Mouse (Mus musculus) stomach, embryonic 14.5 days (tissue): ENCODE measurements around the gene Treml4. TPM values are rescaled to one million over a fixed set of nuclear protein-coding genes. Genes with fewer than 3 reads are reported as not detected.

ENCODE experiments used
- ATAC-seq: fragments of 200-750 bp; cut with Nextera tagmentation; 2 replicates; pipeline ENCODE4 v1.8.0; 2017; ENCODE audit warnings: low read depth, moderate TSS enrichment; ENCODE audit not compliant: insufficient number of reproducible peaks, insufficient read depth, low FRiP score
- H3K27ac ChIP-seq: fragments of 300-500 bp; sonication (generic); 2 replicates; pipeline ENCODE4 v1.5.1; 2014; ENCODE audit warnings: mild to moderate bottlenecking, low read length, moderate library complexity, mixed read lengths
- H3K27me3 ChIP-seq: fragments of 300-500 bp; sonication (generic); 2 replicates; pipeline ENCODE4 v1.6.1; 2014; ENCODE audit warnings: low read length, control low read depth, mixed read lengths; ENCODE audit not compliant: control insufficient read depth, insufficient read depth
- H3K36me3 ChIP-seq: fragments of 300-500 bp; sonication (generic); 2 replicates; pipeline ENCODE4 v1.6.1; 2014; ENCODE audit warnings: mild to moderate bottlenecking, control low read depth, low read length, moderate library complexity, mixed read lengths; ENCODE audit not compliant: control insufficient read depth, insufficient read depth
- H3K4me1 ChIP-seq: fragments of 300-500 bp; sonication (generic); 2 replicates; pipeline ENCODE4 v1.6.1; 2014; ENCODE audit warnings: low read length, control low read depth, mixed read lengths; ENCODE audit not compliant: control insufficient read depth, insufficient read depth
- H3K4me2 ChIP-seq: fragments of 300-500 bp; sonication (generic); replicated peaks from 2 replicates; pipeline ENCODE4 v1.6.1; 2014; ENCODE audit warnings: low read depth, low read length, control low read depth
- H3K4me3 ChIP-seq: fragments of 300-500 bp; sonication (generic); 2 replicates; pipeline ENCODE4 v1.5.1; 2014; ENCODE audit warnings: low read depth, low read length, control low read depth
- H3K9ac ChIP-seq: fragments of 300-500 bp; sonication (generic); replicated peaks from 2 replicates; pipeline ENCODE4 v1.6.1; 2014; ENCODE audit warnings: low read depth, mild to moderate bottlenecking, control low read depth, low read length, moderate library complexity, mixed read lengths
- H3K9me3 ChIP-seq: fragments of 300-500 bp; sonication (generic); 2 replicates; pipeline ENCODE4 v1.6.1; 2016; ENCODE audit warnings: low read depth, low read length, control low read depth; ENCODE audit not compliant: control insufficient read depth
- WGBS: fragments of 180-500 bp; shearing (Covaris S2); extraction: QIAGEN DNeasy Blood & Tissue Kit; methylation state at CpG from one replicate; pipeline ENCODE4 v1.1.7; 2014; 5-methylcytosine and 5-hydroxymethylcytosine counted together
- polyA plus RNA-seq: library from polyadenylated mRNA; unstranded; fragments of >200 nt; fragmentation: Nextera tagmentation; extraction: Ambion mirVana; gene quantifications from 2 replicates; pipeline ENCODE4 v1.2.1, GENCODE M21; 2014

Treml4 gene
- 0.34 and 0.69 TPM in 2 replicates for polyA plus RNA-seq

DNA sequence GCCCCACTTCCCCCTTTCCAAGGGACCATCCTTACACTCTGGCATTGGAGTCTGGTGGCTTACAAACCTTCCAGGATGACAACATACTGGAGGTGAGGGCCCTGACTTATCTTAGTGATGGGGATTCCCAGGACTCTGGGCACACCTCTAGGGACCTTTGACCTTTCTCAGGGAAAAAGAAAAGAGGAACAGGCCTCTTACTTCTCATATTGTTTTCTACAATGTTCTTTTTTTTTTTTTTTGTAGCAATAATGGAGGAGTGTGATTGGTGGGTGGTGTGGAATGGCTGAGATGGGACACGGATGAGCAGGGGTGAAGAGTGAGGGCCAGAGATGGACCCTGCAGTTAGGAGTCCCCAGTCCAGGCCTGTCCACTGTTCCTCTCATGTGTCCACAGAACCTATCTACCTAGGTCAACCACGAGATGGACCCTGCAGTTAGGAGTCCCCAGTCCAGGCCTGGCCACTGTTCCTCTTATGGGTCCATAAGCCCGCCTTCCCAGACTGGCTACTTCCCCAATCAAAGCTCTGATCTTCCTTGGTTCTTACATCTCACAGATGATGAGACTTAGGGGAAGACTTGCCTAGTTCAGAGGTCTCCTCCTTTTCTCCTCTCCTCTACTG, at the start of gene Treml4:
TSS of gene Treml4 (plus strand) at position 555 of the 622 bp plus-strand sequence.
- H3K36me3 ChIP-seq: no peaks in the 10 kb centered on the region
- no peaks in the 10 kb centered on the region for H3K4me1 ChIP-seq
- no peak within 1 kb of the TSS for H3K27ac ChIP-seq
- no peak within 1 kb of the TSS for H3K4me2 ChIP-seq
- no peaks in the 10 kb centered on the region for H3K27me3 ChIP-seq
- ATAC-seq: no peak
- no peaks in the 10 kb centered on the region for H3K9me3 ChIP-seq
- 91% methylated on average over 3 of the region's 3 CpGs for WGBS
- no peak within 1 kb of the TSS for H3K9ac ChIP-seq
- H3K4me3 ChIP-seq: no peak within 1 kb of the TSS

GRCm38 (mm10) chr17:48215429-48215828, 48.7 kb upstream of the Treml4 start:
- Histone ChIP-seq H3K4me3 (no peak overlapping the region), H3K9me3 (no peaks in the 10 kb centered on the region), H3K27me3 (no peaks in the 10 kb centered on the region), H3K4me1 (no peaks in the 10 kb centered on the region), H3K9ac (no peak overlapping the region), H3K36me3 (no peaks in the 10 kb centered on the region), H3K4me2 (no peak overlapping the region), H3K27ac (no peak overlapping the region)
- WGBS: 86% methylated on average over 1 of the region's 1 CpGs
- ATAC-seq: no peak

GRCm38 (mm10) chr17:48230680-48231079, 33.4 kb upstream of the Treml4 start:
- Histone ChIP-seq H3K4me1 (no peaks in the 10 kb centered on the region), H3K9me3 (no peaks in the 10 kb centered on the region), H3K27me3 (no peaks in the 10 kb centered on the region), H3K27ac (no peak overlapping the region), H3K36me3 (no peaks in the 10 kb centered on the region), H3K4me3 (no peak overlapping the region), H3K4me2 (no peak overlapping the region), H3K9ac (no peak overlapping the region)
- 84% methylated on average over 7 of the region's 7 CpGs for WGBS
- ATAC-seq: no peak

DNA sequence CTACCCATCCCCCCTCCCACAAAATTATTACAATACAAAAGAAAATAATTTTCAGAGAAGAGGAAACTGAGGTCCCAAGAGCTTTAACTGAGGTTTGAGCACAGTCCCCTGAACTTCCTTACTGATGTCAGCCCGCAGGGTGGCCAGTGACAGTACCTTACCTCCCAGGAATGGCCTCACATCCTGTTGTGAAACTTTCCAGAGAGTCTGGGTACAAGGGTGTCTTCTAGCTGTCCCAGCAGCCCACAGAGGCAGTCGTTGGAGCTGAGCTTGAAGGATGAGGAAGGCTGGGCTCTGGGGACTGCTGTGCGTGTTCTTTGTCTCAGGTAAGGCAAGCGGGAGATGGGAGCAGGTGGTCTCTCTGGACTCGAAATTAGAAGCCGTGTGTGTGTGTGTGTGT, 31.6 kb upstream of the Treml4 start, which contains the start of gene Trem1:
TSS of gene Trem1 (plus strand) at position 251 of the 400 bp plus-strand sequence.
- 73% methylated on average over 6 of the region's 6 CpGs for whole genome bisulfite sequencing
- Histone ChIP-seq H3K4me2 (no peak within 1 kb of the TSS), H3K27me3 (no peaks in the 10 kb centered on the region), H3K4me1 (no peaks in the 10 kb centered on the region), H3K27ac (no peak within 1 kb of the TSS), H3K36me3 (no peaks in the 10 kb centered on the region), H3K4me3 (no peak within 1 kb of the TSS), H3K9ac (no peak within 1 kb of the TSS), H3K9me3 (no peaks in the 10 kb centered on the region)
- ATAC-seq: no peak

GRCm38 (mm10) chr17:48233789-48234188, 30.3 kb upstream of the Treml4 start:
- H3K4me3 ChIP-seq: no peak overlapping the region
- no peak overlapping the region for H3K4me2 ChIP-seq
- WGBS: 96% methylated on average over 4 of the region's 4 CpGs
- no peaks in the 10 kb centered on the region for H3K4me1 ChIP-seq
- no peaks in the 10 kb centered on the region for H3K36me3 ChIP-seq
- H3K27me3 ChIP-seq: no peaks in the 10 kb centered on the region
- H3K9ac ChIP-seq: no peak overlapping the region
- ATAC-seq: no peak
- H3K27ac ChIP-seq: no peak overlapping the region
- no peaks in the 10 kb centered on the region for H3K9me3 ChIP-seq

- Histone ChIP-seq H3K4me1 (no peaks in the 10 kb centered on the region), H3K9ac (no peak overlapping the region), H3K27me3 (no peaks in the 10 kb centered on the region), H3K36me3 (no peaks in the 10 kb centered on the region), H3K4me2 (no peak overlapping the region), H3K9me3 (no peaks in the 10 kb centered on the region), H3K27ac (no peak overlapping the region), H3K4me3 (no peak overlapping the region)
- WGBS: 76% methylated on average over 5 of the region's 5 CpGs
- ATAC-seq: no peak
These were observed 29.5 kb upstream of the Treml4 start for GRCm38 (mm10) chr17:48234550-48234949.

DNA sequence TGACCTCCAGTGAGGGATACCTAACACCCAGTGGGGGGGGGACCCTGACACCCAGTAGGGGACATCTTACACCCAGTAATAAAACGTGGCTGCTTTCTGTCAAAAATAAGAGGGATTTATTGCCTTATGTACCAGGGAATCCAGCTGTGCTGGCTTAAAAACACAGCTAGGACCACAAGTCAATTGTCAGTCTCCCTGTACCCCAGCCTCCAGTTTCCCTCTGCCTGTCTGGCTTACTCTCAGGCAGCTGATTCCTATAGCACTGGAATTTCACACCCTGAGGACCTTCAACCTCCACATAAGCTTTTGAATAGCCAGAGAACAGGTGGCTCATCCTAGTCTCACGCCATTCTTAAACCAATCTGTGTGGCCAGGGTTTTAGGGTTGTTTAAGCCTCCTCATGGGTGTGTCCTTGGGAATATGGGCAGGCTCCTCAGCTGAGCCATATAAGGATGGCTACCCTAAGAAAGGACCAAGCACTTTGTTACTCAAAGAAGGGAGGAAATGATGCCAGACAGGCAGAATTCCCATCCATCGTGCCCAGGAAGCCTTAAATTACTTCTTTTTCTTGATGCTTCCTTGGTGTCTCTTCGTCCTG, 28.2 kb upstream of the Treml4 start:
- no peak overlapping the region for H3K9ac ChIP-seq
- WGBS: 34% methylated on average over 4 of the region's 4 CpGs
- no peak overlapping the region for H3K4me2 ChIP-seq

GRCm38 (mm10) chr17:48237621-48238020, 26.5 kb upstream of the Treml4 start:
- H3K27ac ChIP-seq: no peak overlapping the region
- H3K4me3 ChIP-seq: no peak overlapping the region
- WGBS: 96% methylated on average over 8 of the region's 8 CpGs
- H3K36me3 ChIP-seq: no peaks in the 10 kb centered on the region
- H3K4me2 ChIP-seq: no peak overlapping the region
- no peaks in the 10 kb centered on the region for H3K4me1 ChIP-seq
- H3K9me3 ChIP-seq: no peaks in the 10 kb centered on the region
- no peaks in the 10 kb centered on the region for H3K27me3 ChIP-seq
- H3K9ac ChIP-seq: no peak overlapping the region
- ATAC-seq: no peak

More for the DNA sequence above, 28.2 kb upstream of the Treml4 start:
- Histone ChIP-seq H3K4me1 (no peaks in the 10 kb centered on the region), H3K9me3 (no peaks in the 10 kb centered on the region), H3K4me3 (no peak overlapping the region), H3K27me3 (no peaks in the 10 kb centered on the region), H3K36me3 (no peaks in the 10 kb centered on the region), H3K27ac (no peak overlapping the region)
- ATAC-seq: no peak
